Mouse (Mus musculus) limb, embryonic 10.5 days (tissue): ENCODE results near the gene Fgfr2. TPM values are rescaled to one million over a fixed set of nuclear protein-coding genes. Genes with fewer than 3 reads are reported as not detected.

Experiments used
- DNase-seq: peaks from one replicate; pipeline ENCODE4 v3.0.0-alpha.2; 2017; ENCODE audit warnings: low spot score
- H3K27ac ChIP-seq: fragments of 300-500 bp; sonication (generic); 2 replicates; pipeline ENCODE4 v1.5.1; 2016; ENCODE audit warnings: mild to moderate bottlenecking
- H3K27me3 ChIP-seq: fragments of 300-500 bp; sonication (generic); 2 replicates; pipeline ENCODE4 v1.6.1; 2016; ENCODE audit warnings: low read depth, mild to moderate bottlenecking; ENCODE audit not compliant: poor library complexity, severe bottlenecking
- H3K36me3 ChIP-seq: fragments of 300-500 bp; sonication (generic); 2 replicates; pipeline ENCODE4 v1.6.1; 2016; ENCODE audit warnings: mild to moderate bottlenecking, moderate library complexity
- H3K4me1 ChIP-seq: fragments of 300-500 bp; sonication (generic); 2 replicates; pipeline ENCODE4 v1.6.1; 2016
- H3K4me3 ChIP-seq: fragments of 300-500 bp; sonication (generic); 2 replicates; pipeline ENCODE4 v1.5.1; 2016; ENCODE audit warnings: mild to moderate bottlenecking, moderate library complexity
- H3K9me3 ChIP-seq: fragments of 300-500 bp; sonication (generic); replicated peaks from 2 replicates; pipeline ENCODE4 v1.6.1; 2016; ENCODE audit warnings: mild to moderate bottlenecking
- WGBS: fragments of 180-500 bp; shearing (Covaris S2); methylation state at CpG from one replicate; pipeline ENCODE4 v1.1.7; 2016; 5-methylcytosine and 5-hydroxymethylcytosine counted together
- polyA plus RNA-seq: library from polyadenylated mRNA; unstranded; fragments of >200 nt; fragmentation: Nextera tagmentation; extraction: Ambion mirVana; gene quantifications from 2 replicates; pipeline ENCODE4 v1.2.1, GENCODE M21; 2016

Gene Fgfr2
- polyA plus RNA-seq, 1 experiment from 2014 or later: 64.4 TPM

DNA sequence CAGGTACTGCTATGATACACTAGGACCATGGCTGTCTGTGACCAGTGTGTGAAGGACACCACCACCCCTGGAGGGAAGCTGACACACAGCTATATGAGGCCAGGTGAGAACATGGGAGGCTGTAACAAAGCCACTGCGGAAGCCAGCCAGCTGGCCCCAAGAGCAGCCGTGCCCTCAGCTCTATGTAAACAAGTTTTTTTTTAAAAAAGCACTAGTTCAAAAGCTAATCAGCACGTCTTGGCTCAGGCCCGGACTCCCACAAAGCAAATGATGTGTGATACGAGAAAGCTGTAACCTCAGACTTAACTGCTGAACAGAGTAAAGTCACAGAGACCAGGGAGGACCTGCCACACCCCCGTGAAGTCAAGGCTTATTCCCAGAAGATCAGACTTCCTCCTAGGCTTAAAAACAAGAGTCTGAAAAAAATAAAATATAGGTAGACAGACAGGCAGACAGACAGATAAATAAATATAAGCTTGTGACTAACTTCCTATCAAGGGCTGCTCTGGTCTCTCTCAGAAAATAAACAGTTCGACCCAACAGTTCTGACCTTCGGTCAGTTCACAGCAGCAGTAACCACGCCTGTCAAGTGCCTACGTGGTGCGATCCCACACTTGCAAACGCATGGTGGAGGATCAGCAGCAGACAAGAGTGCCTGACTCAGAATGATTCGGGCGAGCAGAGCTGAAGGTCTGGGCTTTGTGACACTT is 836.4 kb downstream of the Fgfr2 start:
- no peaks in the 10 kb centered on the region for H3K9me3 ChIP-seq
- H3K4me1 ChIP-seq: peaks cover 43% of the 10 kb centered on the region
- 30% methylated on average over 14 of the region's 14 CpGs for WGBS
- DNase-seq: no peak
- H3K4me3 ChIP-seq: no peak overlapping the region
- H3K27ac ChIP-seq: peak overlapping the region; percentile 37
- no peaks in the 10 kb centered on the region for H3K36me3 ChIP-seq
- no peaks in the 10 kb centered on the region for H3K27me3 ChIP-seq

DNA sequence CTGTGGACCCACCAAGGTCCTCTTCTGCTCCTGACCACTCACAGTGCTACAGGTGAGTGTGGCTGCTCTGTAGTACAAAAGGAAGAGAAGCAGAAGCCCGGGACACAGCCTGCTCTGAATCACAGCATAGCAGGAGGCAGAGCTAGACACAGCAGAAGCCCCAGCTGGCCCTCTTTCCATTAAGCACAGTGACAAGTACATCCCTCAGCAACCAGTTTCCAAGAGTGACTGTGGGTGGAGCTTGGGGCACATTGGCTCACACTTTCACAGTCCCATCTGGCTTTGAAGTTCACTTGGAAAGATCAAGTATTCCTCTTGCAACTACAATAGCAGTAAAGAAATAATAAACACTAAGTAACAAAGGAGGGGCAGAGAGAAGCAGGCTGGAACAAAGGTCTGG is 838.4 kb downstream of the Fgfr2 start:
- no peak overlapping the region for H3K27ac ChIP-seq
- 29% methylated on average over 1 of the region's 1 CpGs for whole genome bisulfite sequencing

DNA sequence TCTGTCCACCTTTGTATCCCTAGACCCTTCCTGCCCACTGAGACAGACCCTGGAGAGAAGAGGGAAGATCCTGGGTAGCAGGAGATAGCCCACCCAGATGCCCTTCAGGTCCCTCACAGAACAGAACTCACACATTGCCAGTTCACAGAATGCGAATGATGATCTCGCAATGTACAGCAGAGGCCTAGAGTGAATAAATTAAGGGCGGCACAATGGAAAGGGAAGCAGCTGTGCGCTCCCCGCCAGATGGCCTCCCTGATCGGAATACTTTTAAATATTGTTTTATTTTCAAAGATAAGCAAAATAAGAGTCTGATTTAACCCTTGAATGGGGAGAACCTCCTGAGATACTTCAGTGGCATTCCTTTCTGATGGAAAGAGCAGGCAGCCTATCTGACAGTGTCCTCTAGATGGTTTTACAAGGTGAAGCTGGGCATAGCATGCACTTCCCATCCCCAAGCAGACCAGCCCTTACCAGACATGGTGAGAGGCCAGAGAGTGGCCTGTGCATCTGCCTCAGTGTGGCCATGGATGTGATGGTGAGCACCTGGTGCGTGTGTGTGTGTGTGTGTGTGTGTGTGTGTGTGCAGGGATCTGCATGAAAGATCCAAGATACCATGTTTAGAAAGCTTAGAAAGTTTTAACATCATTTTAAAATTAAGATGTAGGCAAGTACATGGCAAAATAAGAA is 839.0 kb downstream of the Fgfr2 start:
- H3K9me3 ChIP-seq: no peaks in the 10 kb centered on the region
- 89% methylated on average over 7 of the region's 7 CpGs for WGBS
- no peaks in the 10 kb centered on the region for H3K27me3 ChIP-seq
- H3K4me3 ChIP-seq: no peak overlapping the region
- H3K36me3 ChIP-seq: no peaks in the 10 kb centered on the region
- DNase-seq: no peak
- H3K4me1 ChIP-seq: peaks cover 33% of the 10 kb centered on the region
- H3K27ac ChIP-seq: no peak overlapping the region

More for the DNA sequence above, 838.4 kb downstream of the Fgfr2 start:
- Histone ChIP-seq H3K4me3 (no peak overlapping the region), H3K36me3 (no peaks in the 10 kb centered on the region), H3K27me3 (no peaks in the 10 kb centered on the region), H3K9me3 (no peaks in the 10 kb centered on the region), H3K4me1 (peaks cover 36% of the 10 kb centered on the region)
- DNase-seq: no peak

DNA sequence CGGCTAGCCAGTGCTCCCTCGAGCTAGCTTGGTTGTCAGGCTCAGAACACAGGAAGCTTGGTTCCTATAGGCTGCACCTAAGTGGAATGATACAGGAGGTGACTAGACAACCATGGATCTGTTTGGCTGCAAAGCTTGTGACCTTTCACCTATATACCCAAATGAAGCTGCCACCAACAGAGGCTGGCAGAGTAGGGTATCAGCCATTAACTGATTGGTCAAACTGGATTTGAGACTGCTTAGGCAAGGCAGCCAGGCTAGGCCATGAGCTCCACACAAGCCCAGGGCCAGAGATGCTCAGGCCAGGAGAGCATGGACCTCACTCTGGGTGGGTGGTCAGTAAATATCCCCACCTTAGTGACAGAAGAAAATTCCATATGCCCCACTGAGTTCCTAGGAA is 840.6 kb downstream of the Fgfr2 start:
- H3K4me3 ChIP-seq: no peak overlapping the region
- no peaks in the 10 kb centered on the region for H3K36me3 ChIP-seq
- H3K27ac ChIP-seq: no peak overlapping the region
- H3K27me3 ChIP-seq: no peaks in the 10 kb centered on the region
- DNase-seq: no peak
- peaks cover 23% of the 10 kb centered on the region for H3K4me1 ChIP-seq
- WGBS: 86% methylated on average over 2 of the region's 2 CpGs
- H3K9me3 ChIP-seq: no peaks in the 10 kb centered on the region

DNA sequence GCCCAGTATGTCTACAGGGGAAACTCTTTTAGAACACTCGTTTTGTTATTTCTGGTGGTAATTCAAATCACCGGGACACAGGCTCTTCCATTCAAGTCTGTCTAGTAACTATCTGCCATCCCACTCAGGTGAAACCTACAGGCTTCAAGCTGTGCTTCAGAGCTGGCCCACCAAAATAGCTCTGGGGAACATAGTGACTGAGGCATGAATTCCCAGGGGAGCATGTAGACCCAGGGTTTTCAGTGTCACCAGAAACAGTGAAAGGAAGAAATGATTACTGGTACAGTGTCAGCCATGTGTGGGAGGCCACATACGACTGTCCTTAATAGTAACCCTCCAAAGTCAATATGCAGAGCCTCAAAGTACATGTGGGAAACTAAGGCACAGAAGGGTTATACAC is 841.0 kb downstream of the Fgfr2 start:
- WGBS: 92% methylated on average over 3 of the region's 3 CpGs
- Histone ChIP-seq H3K9me3 (no peaks in the 10 kb centered on the region), H3K4me3 (no peak overlapping the region), H3K27me3 (no peaks in the 10 kb centered on the region), H3K27ac (no peak overlapping the region), H3K4me1 (peaks cover 19% of the 10 kb centered on the region), H3K36me3 (no peaks in the 10 kb centered on the region)
- DNase-seq: no peak

DNA sequence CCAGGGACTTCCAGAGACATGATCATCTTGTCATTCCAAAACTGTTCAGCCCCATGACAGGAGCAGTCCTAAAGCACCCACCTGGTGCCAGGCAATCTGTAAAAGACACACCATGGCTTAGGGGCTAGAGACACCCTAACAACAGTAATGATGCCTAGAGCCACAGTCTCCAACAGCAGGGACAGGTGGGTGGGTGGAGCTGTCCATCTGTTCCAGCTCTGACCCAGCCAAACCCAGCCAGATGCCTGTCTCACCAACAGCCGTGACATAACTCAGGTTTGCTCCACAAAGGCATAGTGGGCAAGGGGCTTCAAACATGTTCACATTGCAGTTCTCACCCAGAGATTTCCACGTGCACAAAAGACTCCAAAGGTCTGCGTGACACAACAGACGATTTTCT is 841.4 kb downstream of the Fgfr2 start:
- H3K4me1 ChIP-seq: peaks cover 15% of the 10 kb centered on the region

DNA sequence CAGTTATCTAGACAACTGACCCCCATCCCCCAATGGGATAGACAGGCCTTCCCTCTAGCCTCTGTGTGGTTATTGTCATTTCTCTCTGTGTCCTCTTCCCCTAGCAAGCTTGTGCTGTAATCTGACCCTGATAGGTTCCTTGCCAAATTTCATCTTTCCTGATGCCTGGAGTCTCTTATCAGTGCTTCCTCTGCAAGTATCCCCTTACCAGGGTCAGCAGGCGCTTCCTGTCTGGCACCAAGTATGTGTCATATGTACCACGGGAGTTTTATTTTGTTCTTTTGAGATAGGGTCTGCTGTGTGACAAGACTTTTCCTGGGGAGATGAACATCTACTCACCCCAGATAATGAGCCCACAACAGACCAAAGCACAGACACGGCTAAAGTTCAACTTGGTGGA is 844.5 kb downstream of the Fgfr2 start:
- no peak for DNase-seq
- H3K36me3 ChIP-seq: no peaks in the 10 kb centered on the region
- 77% methylated on average over 3 of the region's 3 CpGs for WGBS

More for the DNA sequence above, 841.4 kb downstream of the Fgfr2 start:
- WGBS: 89% methylated on average over 4 of the region's 4 CpGs
- Histone ChIP-seq H3K9me3 (no peaks in the 10 kb centered on the region), H3K27me3 (no peaks in the 10 kb centered on the region), H3K4me3 (no peak overlapping the region), H3K27ac (no peak overlapping the region), H3K36me3 (no peaks in the 10 kb centered on the region)
- no peak for DNase-seq

DNA sequence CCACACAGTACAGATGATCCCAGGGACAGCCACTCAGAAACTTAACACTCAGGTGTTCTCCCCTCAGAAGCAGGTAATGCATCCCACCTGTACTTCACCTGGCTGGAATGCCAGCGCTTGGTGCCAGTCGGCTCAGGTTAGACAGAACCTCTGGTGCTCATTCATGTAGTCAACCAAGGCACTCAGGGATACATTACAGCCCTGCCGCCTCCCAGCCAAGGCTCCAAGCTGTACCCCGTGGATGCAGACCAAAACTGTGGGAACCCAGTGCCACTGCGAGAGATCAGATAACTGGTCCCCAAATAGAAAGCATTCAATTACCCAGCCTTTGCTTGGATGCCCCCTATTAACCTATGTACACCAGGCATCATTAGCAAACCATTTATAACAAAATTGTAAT is 846.9 kb downstream of the Fgfr2 start:
- Histone ChIP-seq H3K4me3 (no peak overlapping the region), H3K27ac (no peak overlapping the region), H3K4me1 (peaks cover 6% of the 10 kb centered on the region; the same call in 1 of the 2 replicates), H3K9me3 (no peaks in the 10 kb centered on the region), H3K27me3 (no peaks in the 10 kb centered on the region), H3K36me3 (no peaks in the 10 kb centered on the region)
- no peak for DNase-seq
- WGBS: 89% methylated on average over 5 of the region's 5 CpGs

More for the DNA sequence above, 844.5 kb downstream of the Fgfr2 start:
- no peak overlapping the region for H3K4me3 ChIP-seq
- peaks cover 6% of the 10 kb centered on the region for H3K4me1 ChIP-seq
- H3K27me3 ChIP-seq: no peaks in the 10 kb centered on the region
- H3K27ac ChIP-seq: no peak overlapping the region
- no peaks in the 10 kb centered on the region for H3K9me3 ChIP-seq

DNA sequence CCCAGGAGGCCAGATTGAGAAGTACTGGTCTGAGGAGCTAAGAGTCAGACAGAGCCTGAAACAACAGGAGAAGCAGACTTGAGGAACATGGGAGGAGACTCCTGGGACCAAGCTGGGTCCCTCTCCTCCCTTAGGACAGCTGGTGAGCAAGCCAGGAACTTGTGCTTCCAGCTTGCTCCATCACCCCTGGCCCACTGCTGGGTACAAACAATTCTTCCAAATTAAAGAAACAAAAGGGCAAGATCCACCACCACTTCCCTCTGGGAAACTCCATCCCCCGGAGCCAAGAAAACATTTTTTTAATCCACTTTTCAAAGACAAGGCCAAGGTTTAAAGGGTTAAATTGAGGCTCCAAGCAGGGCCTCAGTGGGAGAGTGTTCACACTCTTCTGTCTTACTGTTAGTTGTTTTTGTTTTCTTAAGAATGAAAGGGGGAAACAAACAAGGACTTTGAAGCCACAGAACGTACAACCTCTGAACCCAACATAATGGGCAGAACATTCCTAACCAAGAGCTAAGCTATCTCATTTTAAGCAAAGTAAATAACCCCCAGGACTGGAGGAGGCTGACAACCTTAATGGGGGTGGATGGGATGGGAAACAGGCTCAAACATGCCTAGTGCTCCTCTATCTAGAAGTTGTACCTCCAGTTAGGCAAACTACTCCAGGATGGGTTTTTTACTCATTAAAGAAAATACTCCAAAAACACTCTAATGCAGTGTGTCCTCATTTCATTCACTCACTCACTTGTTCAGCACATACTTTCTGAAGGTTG is 849.2 kb downstream of the Fgfr2 start:
- Histone ChIP-seq H3K36me3 (peaks cover 9% of the 10 kb centered on the region), H3K4me1 (peaks cover 6% of the 10 kb centered on the region; the same call in 1 of the 2 replicates), H3K9me3 (no peaks in the 10 kb centered on the region), H3K4me3 (no peak overlapping the region), H3K27me3 (no peaks in the 10 kb centered on the region), H3K27ac (no peak overlapping the region)
- 70% methylated on average over 2 of the region's 2 CpGs for WGBS
- no peak for DNase-seq

DNA sequence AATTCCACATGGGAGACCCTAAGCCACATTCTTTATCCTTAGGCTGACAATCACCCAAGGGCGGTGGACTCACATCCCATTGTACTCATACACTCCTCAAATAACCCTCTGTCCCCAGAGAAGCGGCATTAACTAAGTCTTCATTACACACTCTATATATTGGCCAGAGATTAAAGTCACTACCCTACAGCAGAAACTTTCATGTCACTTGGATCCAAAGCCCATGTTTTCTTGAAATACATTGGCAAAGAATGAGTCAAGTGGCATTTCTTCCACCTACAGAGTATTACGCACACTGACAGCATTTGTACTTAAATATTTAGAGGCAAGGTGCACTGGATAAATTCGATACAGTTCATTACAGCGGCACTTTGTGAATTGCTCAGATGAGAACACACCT is 850.2 kb downstream of the Fgfr2 start:
- H3K4me3 ChIP-seq: no peak overlapping the region
- H3K36me3 ChIP-seq: peaks cover 11% of the 10 kb centered on the region
- no peak for DNase-seq
- WGBS: 94% methylated on average over 5 of the region's 5 CpGs
- H3K27me3 ChIP-seq: no peaks in the 10 kb centered on the region
- peaks cover 6% of the 10 kb centered on the region; the same call in 1 of the 2 replicates for H3K4me1 ChIP-seq
- no peaks in the 10 kb centered on the region for H3K9me3 ChIP-seq
- H3K27ac ChIP-seq: no peak overlapping the region

DNA sequence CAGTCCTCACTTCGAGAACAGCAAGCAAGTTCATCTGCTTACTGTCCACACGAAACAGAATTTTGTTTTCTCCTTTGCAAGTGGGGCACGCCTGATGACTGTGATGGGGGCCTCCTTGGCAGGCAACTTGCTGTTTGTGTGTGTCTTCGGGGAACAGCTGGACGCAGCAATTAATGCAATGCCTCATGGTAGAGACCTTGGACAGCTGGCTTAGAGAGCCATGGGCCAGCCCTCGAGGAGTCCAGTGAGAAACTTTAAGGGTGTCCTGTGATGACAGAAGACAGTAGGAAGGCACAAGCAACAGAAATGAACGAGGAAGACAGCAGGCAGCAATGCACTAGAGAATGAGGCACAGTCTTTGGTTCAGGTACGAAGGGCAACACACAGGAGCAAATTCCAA is 852.8 kb downstream of the Fgfr2 start:
- Histone ChIP-seq H3K27ac (no peak overlapping the region), H3K4me1 (peaks cover under 1% of the 10 kb centered on the region; the same call in 1 of the 2 replicates), H3K36me3 (peaks cover 23% of the 10 kb centered on the region), H3K27me3 (no peaks in the 10 kb centered on the region), H3K4me3 (no peak overlapping the region), H3K9me3 (no peaks in the 10 kb centered on the region)
- DNase-seq: no peak
- 91% methylated on average over 8 of the region's 8 CpGs for WGBS

DNA sequence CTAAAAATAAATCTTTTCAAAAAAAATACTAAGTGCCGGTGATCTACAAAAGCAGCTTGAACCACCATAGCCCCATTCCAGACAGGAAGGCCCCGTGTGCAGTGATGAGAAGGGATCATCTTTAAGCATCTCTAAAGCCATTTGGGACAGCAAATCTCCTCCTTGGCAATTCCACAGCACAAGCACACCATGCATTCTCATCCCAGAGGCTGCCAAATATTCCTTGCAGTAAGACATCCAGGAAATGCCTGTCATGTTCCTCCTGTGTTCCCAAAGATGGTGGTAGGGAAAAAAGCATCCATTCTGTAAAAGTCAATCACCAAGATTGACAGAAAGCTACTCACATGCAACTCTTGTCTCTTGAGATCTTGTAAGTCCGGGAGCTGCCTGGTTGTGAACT is 853.5 kb downstream of the Fgfr2 start:
- WGBS: 89% methylated on average over 3 of the region's 3 CpGs
- Histone ChIP-seq H3K4me3 (no peak overlapping the region), H3K9me3 (no peaks in the 10 kb centered on the region), H3K4me1 (no peaks in the 10 kb centered on the region), H3K36me3 (peaks cover 23% of the 10 kb centered on the region), H3K27ac (no peak overlapping the region), H3K27me3 (no peaks in the 10 kb centered on the region)
- no peak for DNase-seq
